Mouse (Mus musculus) liver, adult 2 months (tissue): ENCODE results near the gene Clk3.

Experiments used
- CTCF ChIP-seq: fragments of 200-500 bp; IDR thresholded peaks from 2 replicates; pipeline ENCODE4 v1.5.1; 2011; ENCODE audit warnings: low read depth, low read length, control low read depth
- POLR2A ChIP-seq: fragments of 200-500 bp; IDR thresholded peaks from 2 replicates; pipeline ENCODE4 v1.6.1; 2011; ENCODE audit warnings: low read length, control low read depth; ENCODE audit not compliant: insufficient read depth; ENCODE audit errors: extremely low read depth

DNA sequence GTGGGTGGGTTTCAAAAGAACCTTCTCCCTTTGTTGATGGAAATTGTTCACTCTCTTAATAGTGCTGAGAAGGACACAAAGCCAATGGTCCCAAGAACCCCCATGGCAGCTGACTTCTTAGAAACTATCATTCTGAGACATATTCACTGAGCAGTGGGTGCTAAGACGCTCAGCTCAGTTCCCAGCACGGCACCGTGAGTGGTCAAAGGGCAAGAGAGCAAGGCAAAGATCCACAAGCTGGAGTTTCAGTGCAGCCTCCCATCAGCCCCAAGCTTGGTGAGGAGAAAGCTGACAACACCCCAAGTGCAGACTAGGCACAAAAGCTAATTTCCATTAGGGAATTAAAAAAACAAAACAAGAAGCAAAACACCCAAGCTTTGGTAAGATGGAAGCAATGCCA lies 45.0 kb upstream of the Clk3 start:
- no peak for TF ChIP-seq CTCF
- TF ChIP-seq POLR2A: no peak
